ENCODE assay signal across 9 mouse cellular contexts in the genomic region with DNA sequence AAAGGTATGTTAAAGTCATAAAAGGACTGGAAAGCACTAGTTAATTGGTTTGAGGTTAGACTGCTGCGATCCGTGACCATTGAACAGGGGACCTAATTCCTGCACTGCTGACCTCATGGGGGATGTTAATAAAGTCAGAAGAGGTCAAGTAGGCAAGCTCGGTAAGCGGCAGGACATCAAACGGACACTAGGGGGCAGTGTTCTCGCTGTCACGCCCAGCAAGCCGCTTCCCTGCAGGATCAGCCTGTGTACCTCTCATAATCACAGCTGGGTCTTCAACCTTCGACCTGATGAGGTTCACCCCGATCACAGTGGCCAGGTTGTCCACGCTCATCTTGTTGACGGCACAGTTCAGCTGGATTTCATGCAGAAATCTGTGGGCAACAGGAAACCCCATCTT. TPM values are rescaled to one million over a fixed set of nuclear protein-coding genes. Genes with fewer than 3 reads are reported as not detected.
DNase-seq lines count a peak whose midpoint lies in the region; ATAC-seq and TF ChIP-seq lines count a peak whose summit lies in the region.
"Had no signal": no experiment of that assay in that cellular context is flagged by ENCODE, and none has a peak within 500 bp of the region (broad histone marks: within the 10 kb centered on the region; RNA-seq: fewer than 3 reads in every experiment).

No protein-coding gene starts in this region.

- H3K4me2 ChIP-seq in forebrain, embryonic 15.5 days (replicated peaks) = peak overlapping the region; percentile 35

- DNase-seq in G1E (ENCODE audit: low spot score) = peak; percentile 19
- DNase-seq in heart, postnatal 4 days = peak; percentile 81
- DNase-seq in layer of hippocampus, adult 2 months (ENCODE audit: low spot score in 2 of 2) = peak; percentile 23 to 67
- peak; percentile 68 for DNase-seq in lung, postnatal 25 days (ENCODE audit: low spot score)
- peak; percentile 39 for DNase-seq in retina, postnatal 7 days (ENCODE audit: low read depth, low spot score)
- peak; percentile 74 for DNase-seq in urinary bladder, postnatal 14 days (ENCODE audit: low spot score)

- peak; percentile 92 for TF ChIP-seq CTCF in G1E (IDR thresholded peaks at IDR 0.05; ENCODE audit: low read depth, low read length)
- TF ChIP-seq CTCF in layer of hippocampus, adult 2 months (conservative IDR thresholded peaks at IDR 0.05) = peak; percentile 95

- H3K4me1 ChIP-seq in G1E (ENCODE audit: insufficient read depth, low read depth, low read length) = peaks cover 30% of the 10 kb centered on the region
- peaks cover 5% of the 10 kb centered on the region for H3K4me1 ChIP-seq in forebrain, embryonic 15.5 days

- peaks cover 15% of the 10 kb centered on the region for H3K27me3 ChIP-seq in G1E (ENCODE audit: insufficient read depth, low read length)
- H3K27me3 ChIP-seq in forebrain, embryonic 15.5 days = no peaks in the 10 kb centered on the region

- H3K27ac ChIP-seq in forebrain, embryonic 15.5 days (replicated peaks) = no peak overlapping the region
- no peak overlapping the region for H3K27ac ChIP-seq in layer of hippocampus, adult 2 months
- H3K27ac ChIP-seq: macrophage had no signal

- ATAC-seq in G1E (ENCODE audit: extremely low read depth, insufficient number of reproducible peaks, low FRiP score, poor library complexity, severe bottlenecking) = no peak
- ATAC-seq in cerebellum, adult (ENCODE audit: insufficient number of reproducible peaks, low FRiP score, low TSS enrichment) = peak; percentile 47; the same call in 1 of the 2 replicates
- no peak for ATAC-seq in forebrain, embryonic 15.5 days (replicated peaks)

- peaks cover 20% of the 10 kb centered on the region for H3K36me3 ChIP-seq in G1E (replicated peaks)
- H3K36me3 ChIP-seq in forebrain, embryonic 15.5 days = no peaks in the 10 kb centered on the region

- H3K9me3 ChIP-seq in G1E (replicated peaks) = no peaks in the 10 kb centered on the region
- H3K9me3 ChIP-seq in forebrain, embryonic 15.5 days = no peaks in the 10 kb centered on the region

- H3K9ac ChIP-seq in forebrain, embryonic 15.5 days (replicated peaks) = no peak overlapping the region

- H3K4me3 ChIP-seq in G1E (ENCODE audit: low read depth, low read length) = no peak overlapping the region
- H3K4me3 ChIP-seq in forebrain, embryonic 15.5 days = peak overlapping the region; percentile 16; the same call in 1 of the 2 replicates
- no peak overlapping the region for H3K4me3 ChIP-seq in layer of hippocampus, adult 2 months

- WGBS in forebrain, embryonic 15.5 days = 11% methylated on average over 12 of the region's 12 CpGs

RNA-seq across cellular contexts. Expression of gene Bmp10, which starts 37.4 kb away (rescaled TPM):
- total RNA-seq in G1E (2014; fragmentation: Nextera tagmentation) (not detected in 2 replicates), G1E (2017) (0.05 and 0.06 TPM in 2 replicates)
- not detected in 2 replicates for polyA plus RNA-seq in G1E (2012)
- not detected in 2 replicates for polyA plus RNA-seq in forebrain, embryonic 15.5 days (2015; fragmentation: Nextera tagmentation; extraction: Ambion mirVana)
- total RNA-seq in heart, postnatal 4 days (2021) = 10 to 100 TPM; 61.7 to 65.3 TPM
- not detected for total RNA-seq in layer of hippocampus, adult 2 months (2021)
- polyA plus RNA-seq: macrophage had no signal

Comparison
In these comparisons a context has a peak if more than half of its experiments do, and no peak if none do; other contexts are left out.
1. DNase-seq: peak in every context shown above with its lines; median percentile 81 in heart, postnatal 4 days; 74 in urinary bladder, postnatal 14 days; 68 in lung, postnatal 25 days; 45 in layer of hippocampus, adult 2 months; 39 in retina, postnatal 7 days; 19 in G1E.
2. RNA of gene Bmp10, which starts 37.4 kb away (total RNA-seq): 61.7 to 65.3 TPM in heart, postnatal 4 days; 0.05 to 0.06 TPM in G1E and not detected in layer of hippocampus, adult 2 months; every median in the first group is over 10 times any median in the second.